Mouse (Mus musculus) E14TG2a.4 (cell line): ENCODE results near the gene Rab29.

ENCODE experiments used
- H3K27me3 ChIP-seq: 2 replicates; pipeline ENCODE4 v1.6.1; 2014; ENCODE audit warnings: low read length, control low read depth; ENCODE audit not compliant: insufficient read depth
- H3K36me3 ChIP-seq: 2 replicates; pipeline ENCODE4 v1.6.1; 2014; ENCODE audit warnings: low read length, control low read depth; ENCODE audit not compliant: insufficient read depth
- H3K4me1 ChIP-seq: replicated peaks from 2 replicates; pipeline ENCODE4 v1.6.1; 2014; ENCODE audit warnings: low read depth, low read length, control low read depth
- H3K4me3 ChIP-seq: replicated peaks from 2 replicates; pipeline ENCODE4 v1.5.1; 2014; ENCODE audit warnings: mild to moderate bottlenecking, low read length
- H3K9me3 ChIP-seq: 2 replicates; pipeline ENCODE4 v1.6.1; 2014; ENCODE audit warnings: low read length, control low read depth
- CTCF ChIP-seq: conservative IDR thresholded peaks from 2 replicates; pipeline ENCODE4 v1.5.1; 2014; ENCODE audit warnings: low read length
- NANOG ChIP-seq: IDR thresholded peaks from 2 replicates; pipeline ENCODE4 v1.6.1; 2014; ENCODE audit warnings: borderline replicate concordance, low read length, mixed read lengths
- POU5F1 ChIP-seq: IDR thresholded peaks from 2 replicates; pipeline ENCODE4 v1.6.1; 2014; ENCODE audit warnings: low read length, borderline replicate concordance

The Rab29 gene

DNA sequence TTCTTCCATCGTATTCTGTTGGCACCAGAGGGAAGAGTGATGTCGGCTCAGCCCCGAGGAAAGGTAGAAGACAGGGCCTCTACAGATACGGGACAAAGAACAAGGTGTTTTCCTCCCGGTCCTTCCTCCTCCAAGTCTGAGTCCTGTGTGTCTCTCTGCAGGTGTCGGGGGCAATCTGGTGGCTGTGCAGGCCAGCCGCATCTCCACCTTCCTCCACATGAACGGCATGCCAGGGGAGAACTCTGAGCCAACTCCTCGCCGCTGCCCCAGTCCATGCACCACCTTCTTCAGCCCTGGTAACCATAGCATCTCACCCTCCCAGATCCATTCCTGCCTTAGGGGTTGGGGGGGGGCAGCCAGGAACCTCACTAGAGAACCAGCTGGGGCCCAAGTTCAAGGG lies 23.3 kb upstream of the Rab29 start:
- Histone ChIP-seq H3K9me3 (no peaks in the 10 kb centered on the region), H3K27me3 (no peaks in the 10 kb centered on the region), H3K36me3 (peaks cover 98% of the 10 kb centered on the region), H3K4me1 (peaks cover 48% of the 10 kb centered on the region), H3K4me3 (no peak overlapping the region)
- TF ChIP-seq POU5F1 (no peak), NANOG (no peak), CTCF (no peak)

DNA sequence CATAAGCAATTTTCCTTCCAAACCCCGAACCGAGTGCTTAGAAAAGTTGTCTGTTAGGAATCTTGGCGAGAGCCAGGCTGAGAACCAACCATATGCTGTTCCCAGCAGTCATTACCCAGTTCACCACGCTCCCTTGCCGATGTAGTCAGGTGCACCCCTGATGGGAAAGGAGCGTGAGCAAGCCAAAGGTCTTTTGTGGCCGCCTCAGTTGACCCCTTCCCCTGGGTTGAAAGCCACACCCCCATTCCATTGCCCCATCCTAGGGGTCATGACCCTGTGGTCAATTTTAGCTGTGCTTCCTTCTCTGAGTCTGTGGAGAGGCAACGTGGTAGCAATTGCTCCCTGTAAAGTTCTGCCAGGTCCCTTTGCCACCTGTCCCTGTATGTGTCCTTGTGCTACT lies 22.1 kb upstream of the Rab29 start:
- H3K9me3 ChIP-seq: no peaks in the 10 kb centered on the region
- no peak overlapping the region for H3K4me3 ChIP-seq
- no peaks in the 10 kb centered on the region for H3K27me3 ChIP-seq
- TF ChIP-seq CTCF (no peak), POU5F1 (no peak), NANOG (no peak)
- H3K4me1 ChIP-seq: peaks cover 43% of the 10 kb centered on the region
- H3K36me3 ChIP-seq: peaks cover 90% of the 10 kb centered on the region

DNA sequence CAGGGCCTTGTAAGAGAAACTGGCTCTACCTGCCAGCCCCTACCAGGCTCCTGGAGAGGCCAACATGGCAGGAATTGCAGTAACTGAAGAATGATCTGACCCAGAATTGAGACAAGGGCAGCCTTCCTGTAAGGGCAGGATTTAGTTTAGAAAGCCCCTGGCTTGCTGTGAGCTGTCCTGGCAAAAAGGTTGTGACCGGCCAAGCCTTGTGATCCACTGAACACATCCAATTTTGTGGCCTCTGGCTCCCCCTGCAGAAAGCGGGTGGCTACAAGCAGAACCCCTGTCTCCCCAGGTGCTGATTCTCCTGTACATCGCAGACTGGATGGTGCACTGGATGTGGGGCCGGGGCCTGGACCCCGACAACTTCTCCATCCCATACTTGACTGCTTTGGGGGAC lies 20.8 kb upstream of the Rab29 start:
- H3K9me3 ChIP-seq: no peaks in the 10 kb centered on the region
- H3K4me3 ChIP-seq: no peak overlapping the region
- TF ChIP-seq NANOG (no peak), CTCF (peak; percentile 44)
- H3K36me3 ChIP-seq: peaks cover 76% of the 10 kb centered on the region
- no peaks in the 10 kb centered on the region for H3K27me3 ChIP-seq
- H3K4me1 ChIP-seq: peaks cover 35% of the 10 kb centered on the region

DNA sequence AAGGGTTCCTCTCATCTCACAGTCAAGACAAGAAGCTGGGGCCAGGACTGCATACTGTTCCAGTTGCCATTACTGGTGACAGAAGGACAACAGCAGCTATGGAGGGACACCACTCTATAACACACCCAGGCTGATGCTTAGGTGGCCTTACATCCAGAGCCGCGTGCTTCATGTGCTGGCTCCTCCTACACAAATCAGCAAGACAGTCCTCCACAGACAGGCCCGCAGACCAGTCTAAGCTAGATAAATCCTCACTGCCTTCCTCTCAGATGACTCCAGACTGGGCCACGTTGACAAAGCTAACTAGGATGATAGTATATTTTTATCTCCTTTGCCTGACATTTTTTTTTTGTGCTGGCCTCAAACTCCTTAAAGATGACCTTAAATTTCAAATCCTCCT lies 5.2 kb upstream of the Rab29 start:
- Histone ChIP-seq H3K36me3 (no peaks in the 10 kb centered on the region), H3K4me3 (no peak overlapping the region), H3K9me3 (no peaks in the 10 kb centered on the region), H3K4me1 (peaks cover 37% of the 10 kb centered on the region), H3K27me3 (no peaks in the 10 kb centered on the region)
- TF ChIP-seq POU5F1 (no peak), CTCF (no peak), NANOG (no peak)

DNA sequence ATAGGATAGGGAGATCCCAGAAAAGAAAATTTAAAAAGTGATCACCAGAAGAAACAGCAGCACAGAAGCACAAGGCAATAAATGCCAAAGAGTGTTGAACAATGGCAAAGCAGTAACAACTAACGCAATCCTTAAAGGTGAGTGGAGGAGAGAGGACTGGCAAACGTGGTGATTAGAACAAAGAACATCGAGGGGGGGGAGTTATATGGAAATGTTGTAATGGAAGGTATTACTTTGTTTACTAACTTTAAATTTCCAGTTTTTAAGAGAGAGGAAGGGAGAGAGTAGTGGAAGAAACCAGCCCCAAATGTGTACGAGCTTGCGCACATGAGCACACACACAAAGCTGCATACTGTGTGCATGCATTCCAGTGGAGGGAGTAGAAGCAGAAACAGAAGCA lies 1.4 kb upstream of the Rab29 start:
- Histone ChIP-seq H3K9me3 (no peaks in the 10 kb centered on the region), H3K27me3 (peaks cover 6% of the 10 kb centered on the region), H3K4me3 (no peak overlapping the region), H3K4me1 (peaks cover 23% of the 10 kb centered on the region), H3K36me3 (0 out of 2 replicates have a peak, but pooled peaks cover 7% of the 10 kb centered on the region)
- no peak for TF ChIP-seq POU5F1

DNA sequence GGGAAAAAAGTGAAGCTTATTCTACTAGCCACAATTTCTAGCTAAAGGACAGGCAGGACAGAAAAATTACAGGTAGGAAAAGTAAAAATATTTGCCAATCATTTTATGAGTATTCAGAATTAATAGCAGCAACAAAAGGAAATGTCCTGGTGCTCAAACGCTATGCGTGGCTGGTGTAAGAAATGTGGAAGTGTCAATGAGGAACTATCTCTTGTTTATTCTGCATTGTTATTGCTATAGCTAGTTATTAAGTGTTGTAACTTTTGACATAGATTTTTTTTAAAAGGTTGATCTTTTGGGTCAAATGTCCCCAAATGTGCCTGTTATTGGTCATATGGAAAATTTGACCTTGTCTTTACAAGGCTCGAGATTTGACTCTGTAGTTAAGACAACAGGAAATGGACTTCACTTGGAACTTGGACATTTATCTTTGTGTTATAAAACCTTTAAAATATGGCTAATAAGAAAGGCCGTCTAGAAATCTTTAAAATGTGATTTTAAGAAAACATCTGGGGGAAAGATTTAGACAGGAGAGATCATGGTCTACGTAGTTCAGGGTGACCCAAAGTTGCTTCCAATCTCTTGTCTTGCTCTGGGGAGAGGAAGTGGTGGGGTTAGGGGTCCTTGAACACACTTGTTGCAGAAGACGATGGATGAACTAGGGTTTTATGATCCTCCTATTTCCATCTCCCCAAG lies 572 bp upstream of the Rab29 start:
- TF ChIP-seq POU5F1 (no peak), CTCF (no peak), NANOG (no peak)

DNA sequence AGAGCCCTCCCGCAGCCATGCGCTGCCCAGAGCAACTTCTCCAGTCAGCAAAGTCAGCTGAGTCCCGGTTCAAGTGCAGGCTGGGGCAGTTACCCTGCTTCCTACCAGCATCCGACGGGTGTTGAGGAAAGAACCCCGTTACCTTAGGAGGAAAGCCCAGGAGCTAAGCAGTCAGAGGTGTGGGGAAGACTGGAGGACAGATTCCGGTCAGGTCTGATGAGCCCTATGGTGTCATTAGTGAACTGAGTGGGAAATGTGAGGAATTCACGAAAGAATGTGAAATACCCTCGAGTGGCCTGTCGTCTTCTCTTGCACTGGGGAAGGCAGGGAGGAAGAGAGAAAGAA lies 894 bp downstream of the Rab29 start:
- Histone ChIP-seq H3K4me3 (peak overlapping the region; percentile 84), H3K36me3 (peaks cover 22% of the 10 kb centered on the region), H3K27me3 (peaks cover 6% of the 10 kb centered on the region), H3K4me1 (peaks cover 17% of the 10 kb centered on the region), H3K9me3 (no peaks in the 10 kb centered on the region)
- TF ChIP-seq POU5F1: no peak
- no peak for TF ChIP-seq CTCF
- no peak for TF ChIP-seq NANOG

More for the DNA sequence above, 572 bp upstream of the Rab29 start:
- 0 out of 2 replicates have a peak, but pooled peaks cover 12% of the 10 kb centered on the region for H3K36me3 ChIP-seq
- H3K4me3 ChIP-seq: peak overlapping the region; percentile 84
- H3K9me3 ChIP-seq: no peaks in the 10 kb centered on the region
- peaks cover 6% of the 10 kb centered on the region for H3K27me3 ChIP-seq
- peaks cover 24% of the 10 kb centered on the region for H3K4me1 ChIP-seq

DNA sequence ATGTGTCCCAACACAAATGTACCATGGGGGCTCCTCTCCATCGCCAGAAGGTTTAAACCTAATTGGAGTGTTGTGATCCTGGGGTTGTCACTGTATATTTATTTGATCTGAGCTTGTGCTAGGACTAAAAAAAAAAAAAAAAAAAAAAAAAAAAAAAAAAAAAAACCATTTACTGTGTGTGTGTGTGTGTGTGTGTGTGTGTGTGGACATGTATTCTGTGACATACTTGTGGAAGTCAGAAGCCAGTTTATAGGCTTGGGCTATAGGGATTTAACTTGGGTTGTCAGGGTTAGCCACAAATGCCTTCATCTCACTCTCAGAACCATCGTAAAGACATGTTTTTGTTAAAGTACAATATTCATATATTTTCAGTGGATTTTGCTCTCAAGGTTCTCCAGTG lies 2.5 kb downstream of the Rab29 start:
- Histone ChIP-seq H3K36me3 (peaks cover 34% of the 10 kb centered on the region), H3K4me1 (peaks cover 17% of the 10 kb centered on the region), H3K4me3 (no peak overlapping the region), H3K27me3 (peaks cover 6% of the 10 kb centered on the region), H3K9me3 (no peaks in the 10 kb centered on the region)
- TF ChIP-seq POU5F1 (no peak), CTCF (no peak), NANOG (no peak)

DNA sequence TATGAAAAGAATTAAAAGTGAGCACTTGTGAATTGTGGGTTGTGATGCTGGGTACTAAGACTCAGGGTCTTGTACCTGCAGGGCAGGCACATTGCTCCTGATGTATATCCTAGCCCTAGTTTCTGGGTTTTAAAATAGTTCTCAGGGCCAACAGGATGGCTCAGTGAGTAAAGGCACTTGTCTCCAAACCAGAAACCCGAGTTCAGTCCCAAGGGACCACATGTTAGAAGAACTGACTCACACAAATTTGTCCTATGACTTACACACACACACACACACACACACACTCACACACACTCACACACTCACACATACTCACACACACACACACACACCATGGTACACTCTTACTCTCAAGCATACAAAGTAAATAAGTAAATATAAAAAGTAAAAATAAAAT lies 5.8 kb downstream of the Rab29 start:
- H3K4me1 ChIP-seq: peaks cover 12% of the 10 kb centered on the region
- peaks cover 4% of the 10 kb centered on the region for H3K27me3 ChIP-seq
- TF ChIP-seq POU5F1 (no peak), NANOG (no peak), CTCF (no peak)

More for the DNA sequence above, 5.8 kb downstream of the Rab29 start:
- H3K4me3 ChIP-seq: no peak overlapping the region
- H3K9me3 ChIP-seq: no peaks in the 10 kb centered on the region
- H3K36me3 ChIP-seq: peaks cover 34% of the 10 kb centered on the region
